Mouse (Mus musculus): ENCODE results near the gene Cdkl3. TPM values are rescaled to one million over a fixed set of nuclear protein-coding genes. Genes with fewer than 3 reads are reported as not detected.
A peak's percentile ranks its signal among the peaks of the same experiment; 100 is the strongest.

Cdkl3 gene
- polyA plus RNA-seq, 1 experiment from 2014 or later = 6.7 TPM

DNA sequence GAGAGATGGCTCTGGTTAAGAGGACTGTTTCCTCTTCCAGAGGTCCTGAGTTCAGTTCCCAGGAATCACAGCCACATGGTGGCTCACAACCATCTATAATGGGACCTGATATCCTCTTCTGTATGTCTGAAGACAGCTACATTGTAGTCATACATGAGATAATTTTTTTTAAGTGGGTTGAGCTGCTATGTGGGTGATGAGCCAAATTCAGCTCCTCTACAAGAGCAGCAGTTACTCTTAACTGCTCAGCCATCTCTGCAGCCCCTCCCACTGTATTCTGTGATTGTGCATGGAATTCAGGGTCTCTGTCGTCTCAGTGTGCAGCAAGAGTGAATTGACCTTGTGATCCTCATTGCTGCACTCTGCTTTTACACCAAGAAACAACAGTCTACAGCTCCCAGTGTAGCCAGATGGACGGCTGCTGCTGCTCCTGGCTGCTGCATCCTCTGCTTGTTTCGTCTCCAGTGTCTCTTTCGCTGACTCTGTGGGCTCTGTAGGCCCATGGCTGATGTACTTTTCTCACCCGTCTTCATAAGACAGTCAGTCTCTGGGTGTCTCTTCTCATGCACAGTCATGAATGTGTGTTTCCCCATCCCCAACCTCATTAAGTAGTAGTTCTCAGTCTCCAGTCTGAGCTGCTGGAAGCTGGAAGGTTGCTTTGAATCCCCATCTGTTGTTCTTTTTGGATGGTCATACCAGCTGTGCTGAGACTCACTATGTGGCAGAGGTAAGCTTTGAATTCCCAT is 124.5 kb downstream of the Cdkl3 start:
- no peak for ATAC-seq (ENCODE audit: insufficient read depth, low FRiP score)
- 63% methylated on average over 5 of the region's 5 CpGs for WGBS
- no peaks in the 10 kb centered on the region for H3K4me1 ChIP-seq (ENCODE audit: control insufficient read depth, insufficient read depth, low read length)

GRCm38 (mm10) chr11:52129171-52129570 is 125.2 kb downstream of the Cdkl3 start:
- no peak overlapping the region for H3K27ac ChIP-seq (ENCODE audit: low read length)
- H3K27me3 ChIP-seq (ENCODE audit: control insufficient read depth, insufficient read depth, low read length) = no peaks in the 10 kb centered on the region
- H3K9me3 ChIP-seq (replicated peaks; ENCODE audit: control insufficient read depth, low read length) = no peaks in the 10 kb centered on the region
- H3K36me3 ChIP-seq (ENCODE audit: control insufficient read depth, insufficient read depth, low read length) = no peaks in the 10 kb centered on the region
- H3K4me1 ChIP-seq (ENCODE audit: control insufficient read depth, insufficient read depth, low read length) = no peaks in the 10 kb centered on the region
- H3K4me2 ChIP-seq (ENCODE audit: low read depth, low read length) = no peak overlapping the region
- H3K4me3 ChIP-seq (replicated peaks; ENCODE audit: low read length) = no peak overlapping the region
- no peak overlapping the region for H3K9ac ChIP-seq (ENCODE audit: low read length)
- 30% methylated on average over 3 of the region's 3 CpGs for WGBS
- ATAC-seq (ENCODE audit: insufficient read depth, low FRiP score) = no peak

More for the DNA sequence above, 124.5 kb downstream of the Cdkl3 start:
- H3K27ac ChIP-seq (ENCODE audit: low read length) = no peak overlapping the region
- no peak overlapping the region for H3K4me2 ChIP-seq (ENCODE audit: low read depth, low read length)
- H3K36me3 ChIP-seq (ENCODE audit: control insufficient read depth, insufficient read depth, low read length) = no peaks in the 10 kb centered on the region
- no peak overlapping the region for H3K9ac ChIP-seq (ENCODE audit: low read length)
- H3K27me3 ChIP-seq (ENCODE audit: control insufficient read depth, insufficient read depth, low read length) = no peaks in the 10 kb centered on the region
- H3K4me3 ChIP-seq (replicated peaks; ENCODE audit: low read length) = no peak overlapping the region
- no peaks in the 10 kb centered on the region for H3K9me3 ChIP-seq (replicated peaks; ENCODE audit: control insufficient read depth, low read length)

DNA sequence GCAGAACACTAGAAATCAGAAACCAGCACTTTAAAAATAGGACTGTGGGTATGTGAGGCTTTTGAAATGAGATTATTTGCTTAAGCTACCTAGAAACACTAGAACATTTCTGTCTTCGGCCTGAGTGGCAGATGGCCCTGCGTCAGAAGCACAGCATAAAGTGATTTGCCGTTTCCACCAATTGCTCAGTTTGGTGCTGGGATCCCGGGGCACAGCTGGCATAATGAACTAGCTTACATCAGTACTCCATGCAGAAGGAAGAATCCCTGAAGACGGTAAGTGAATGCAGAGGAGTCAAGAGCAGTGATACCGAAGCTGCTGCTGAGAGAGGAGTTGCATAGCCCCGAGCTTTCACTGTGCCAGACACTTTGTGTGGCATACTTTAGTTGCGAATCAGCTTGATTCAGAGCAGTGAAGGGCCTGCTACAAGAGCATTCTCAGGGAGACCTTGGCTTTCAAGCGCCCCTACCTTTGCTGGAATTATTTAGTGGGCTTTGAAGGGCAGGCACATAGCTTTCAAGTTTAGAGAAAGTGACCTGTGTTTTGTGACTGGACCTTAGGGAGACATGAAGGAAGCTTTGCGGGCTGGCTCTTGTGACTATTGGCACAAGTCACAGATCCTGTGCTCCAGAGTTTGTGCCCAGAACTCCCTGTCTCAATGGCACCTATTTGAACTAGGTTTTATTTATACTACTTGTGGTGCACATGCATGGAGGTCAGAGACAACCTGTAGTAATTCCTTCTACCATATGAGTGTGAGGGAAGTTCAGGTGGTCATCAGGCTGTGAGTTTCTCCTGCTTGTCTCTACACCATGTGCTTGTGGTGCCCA is 125.8 kb downstream of the Cdkl3 start:
- no peak for ATAC-seq (ENCODE audit: insufficient read depth, low FRiP score)
- Histone ChIP-seq H3K27ac (ENCODE audit: low read length) (no peak overlapping the region), H3K4me3 (replicated peaks; ENCODE audit: low read length) (no peak overlapping the region), H3K36me3 (ENCODE audit: control insufficient read depth, insufficient read depth, low read length) (no peaks in the 10 kb centered on the region), H3K4me2 (ENCODE audit: low read depth, low read length) (no peak overlapping the region), H3K27me3 (ENCODE audit: control insufficient read depth, insufficient read depth, low read length) (no peaks in the 10 kb centered on the region), H3K9me3 (replicated peaks; ENCODE audit: control insufficient read depth, low read length) (no peaks in the 10 kb centered on the region), H3K9ac (ENCODE audit: low read length) (no peak overlapping the region), H3K4me1 (ENCODE audit: control insufficient read depth, insufficient read depth, low read length) (no peaks in the 10 kb centered on the region)
- 68% methylated on average over 10 of the region's 10 CpGs for WGBS

- no peaks in the 10 kb centered on the region for H3K36me3 ChIP-seq (ENCODE audit: control insufficient read depth, insufficient read depth, low read length)
- no peak overlapping the region for H3K4me2 ChIP-seq (ENCODE audit: low read depth, low read length)
- H3K27ac ChIP-seq (ENCODE audit: low read length) = no peak overlapping the region
- WGBS = 77% methylated on average over 7 of the region's 7 CpGs
- no peak for ATAC-seq (ENCODE audit: insufficient read depth, low FRiP score)
- H3K4me1 ChIP-seq (ENCODE audit: control insufficient read depth, insufficient read depth, low read length) = no peaks in the 10 kb centered on the region
- no peak overlapping the region for H3K4me3 ChIP-seq (replicated peaks; ENCODE audit: low read length)
- H3K9ac ChIP-seq (ENCODE audit: low read length) = no peak overlapping the region
- H3K9me3 ChIP-seq (replicated peaks; ENCODE audit: control insufficient read depth, low read length) = 0 out of 2 replicates have a peak, but pooled peaks cover under 1% of the 10 kb centered on the region
- H3K27me3 ChIP-seq (ENCODE audit: control insufficient read depth, insufficient read depth, low read length) = no peaks in the 10 kb centered on the region
Measured at GRCm38 (mm10) chr11:52130451-52131068, 126.5 kb downstream of the Cdkl3 start.

Small RNA genes lying within 50 kb of the gene (microRNA-seq; reads per million reads assigned to microRNA genes)
- not detected for gene Gm24157
- 11.1 reads per million, percentile 32 among the genes with 10 or more reads in this experiment for gene Mir3061

Other genes with a start within 250 kb of the Cdkl3 start
- 15.9 and 16.5 TPM in 2 replicates for gene Sec24a, start 240.6 kb upstream of the Cdkl3 start, polyA plus RNA-seq (2015; fragmentation: Nextera tagmentation; extraction: Ambion mirVana)
- 125 and 126 TPM in 2 replicates for gene Sar1b, start 240.5 kb upstream of the Cdkl3 start, polyA plus RNA-seq (2015; fragmentation: Nextera tagmentation; extraction: Ambion mirVana)
- 1.7 and 1.8 TPM in 2 replicates for gene Jade2, start 146.6 kb upstream of the Cdkl3 start, polyA plus RNA-seq (2015; fragmentation: Nextera tagmentation; extraction: Ambion mirVana)
- 81.2 and 82.5 TPM in 2 replicates for gene Cdkn2aipnl, start 36.6 kb upstream of the Cdkl3 start, polyA plus RNA-seq (2015; fragmentation: Nextera tagmentation; extraction: Ambion mirVana)
- 192 and 223 TPM in 2 replicates for gene Ube2b, start 3.5 kb upstream of the Cdkl3 start, polyA plus RNA-seq (2015; fragmentation: Nextera tagmentation; extraction: Ambion mirVana)
- 53.8 and 60.6 TPM in 2 replicates for gene Ppp2ca, start 94.5 kb downstream of the Cdkl3 start, polyA plus RNA-seq (2015; fragmentation: Nextera tagmentation; extraction: Ambion mirVana)
- not detected in 2 replicates for gene Olfr1373, start 141.3 kb downstream of the Cdkl3 start, polyA plus RNA-seq (2015; fragmentation: Nextera tagmentation; extraction: Ambion mirVana)
- gene Olfr1371, start 209.8 kb downstream of the Cdkl3 start, polyA plus RNA-seq (2015; fragmentation: Nextera tagmentation; extraction: Ambion mirVana) = not detected in 2 replicates
- 650 and 654 TPM in 2 replicates for gene Skp1a, start 227.8 kb downstream of the Cdkl3 start, polyA plus RNA-seq (2015; fragmentation: Nextera tagmentation; extraction: Ambion mirVana)

All from stomach, embryonic 16.5 days (tissue).